ENCODE assay signal across 8 mouse cellular contexts in the genomic region with DNA sequence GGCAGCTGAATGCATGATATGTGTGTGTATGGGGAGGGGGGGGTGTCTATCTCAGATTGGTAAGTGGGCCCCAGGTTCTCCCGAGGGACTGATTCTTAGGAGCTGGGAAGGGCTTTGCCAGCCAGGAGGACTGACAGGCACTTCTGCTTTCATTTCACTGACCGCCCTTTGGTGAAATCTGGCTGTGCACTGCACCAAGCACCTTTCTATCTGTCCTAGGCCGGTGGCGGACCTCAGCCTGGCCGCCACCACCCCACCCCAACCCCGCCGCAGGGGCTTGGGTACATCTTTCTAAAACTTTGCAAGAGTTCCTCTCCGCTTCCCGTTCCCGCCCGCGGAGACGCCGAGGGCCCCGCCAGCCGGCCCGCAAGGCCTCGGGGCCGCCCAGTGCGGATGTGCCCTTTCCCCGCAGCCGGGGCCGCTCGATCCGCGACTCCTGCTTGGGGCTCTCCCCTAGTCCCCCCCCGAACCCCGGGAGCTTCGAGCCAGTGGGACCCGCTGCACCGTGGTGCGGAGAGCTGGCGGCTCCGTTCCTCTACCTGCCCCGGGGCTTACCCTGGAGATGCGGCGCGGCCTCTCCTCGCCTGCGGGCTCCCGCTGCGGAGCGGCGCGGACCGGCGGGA. TPM values are rescaled to one million over a fixed set of nuclear protein-coding genes. Genes with fewer than 3 reads are reported as not detected.
A peak's percentile ranks its signal among the peaks of the same experiment; 100 is the strongest.
DNase-seq lines count a peak whose midpoint lies in the region; ATAC-seq and TF ChIP-seq lines count a peak whose summit lies in the region.

No protein-coding gene starts in this region.

- no peaks in the 10 kb centered on the region for H3K9me3 ChIP-seq in CH12.LX (replicated peaks; ENCODE audit: low read length)
- H3K9me3 ChIP-seq in embryonic facial prominence, embryonic 14.5 days (ENCODE audit: control insufficient read depth, low read length): no peaks in the 10 kb centered on the region
- H3K9me3 ChIP-seq in heart, embryonic 15.5 days (replicated peaks): no peaks in the 10 kb centered on the region

- H3K4me2 ChIP-seq in CH12.LX (ENCODE audit: insufficient read depth, low read depth, poor library complexity, severe bottlenecking): peak overlapping the region; percentile 99
- peak overlapping the region; percentile 77 for H3K4me2 ChIP-seq in embryonic facial prominence, embryonic 14.5 days (ENCODE audit: low read depth, low read length)
- H3K4me2 ChIP-seq in heart, embryonic 15.5 days: peak overlapping the region; percentile 82

- H3K27me3 ChIP-seq in CH12.LX (replicated peaks): peaks cover 2% of the 10 kb centered on the region
- no peaks in the 10 kb centered on the region for H3K27me3 ChIP-seq in embryonic facial prominence, embryonic 14.5 days (replicated peaks; ENCODE audit: control insufficient read depth, insufficient read depth, low read length)
- H3K27me3 ChIP-seq in heart, embryonic 15.5 days: no peaks in the 10 kb centered on the region

- WGBS in embryonic facial prominence, embryonic 14.5 days: 0% methylated on average over 20 of the region's 47 CpGs
- under 1% methylated on average over 43 of the region's 47 CpGs for WGBS in heart, embryonic 15.5 days

- peak; percentile 57 for ATAC-seq in embryonic facial prominence, embryonic 14.5 days (ENCODE audit: low read depth)
- peak; percentile 57 for ATAC-seq in heart, embryonic 15.5 days (replicated peaks; ENCODE audit: insufficient number of reproducible peaks, insufficient read depth, low FRiP score, low read depth)

- TF ChIP-seq EP300 in CH12.LX (IDR thresholded peaks at IDR 0.05; ENCODE audit: low read length): peak; percentile 52; the same call in 1 of the 2 replicates

- dilution Hi-C loops in CH12.LX (cut with MboI; ENCODE audit: extremely low pct_ligation_motif_present, extremely low pct_unique_long_range_greater_than_20kb, low sequenced_read_pairs): no loop called here

- peak; percentile 71 for DNase-seq in CH12.LX (ENCODE audit: extremely low read depth)
- DNase-seq in adrenal gland, postnatal 10 days: peak; percentile 73
- peak; percentile 73 for DNase-seq in embryonic facial prominence, embryonic 14.5 days (ENCODE audit: low spot score)
- peak; percentile 69 for DNase-seq in kidney, postnatal 10 days
- peak; percentile 34 for DNase-seq in lung, postnatal 25 days (ENCODE audit: low spot score)
- DNase-seq in retina, embryonic 14.5 days (ENCODE audit: low spot score): peak; percentile 61
- peak; percentile 71 for DNase-seq in yolk sac, embryonic 10.5 days (ENCODE audit: low spot score)

- peak overlapping the region; percentile 99 for H3K9ac ChIP-seq in CH12.LX (ENCODE audit: insufficient read depth, low read depth)
- H3K9ac ChIP-seq in embryonic facial prominence, embryonic 14.5 days (ENCODE audit: low read depth, low read length): peak overlapping the region; percentile 99
- H3K9ac ChIP-seq in heart, embryonic 15.5 days: peak overlapping the region; percentile 94

- peaks cover 50% of the 10 kb centered on the region for H3K79me2 ChIP-seq in CH12.LX (replicated peaks; ENCODE audit: control insufficient read depth, extremely low read depth, insufficient read depth, poor library complexity, severe bottlenecking)

- H3K4me1 ChIP-seq in CH12.LX (ENCODE audit: control insufficient read depth in 1 of 2, insufficient read depth in 2 of 2): peaks cover 14 to 45% of the 10 kb centered on the region in 2 experiments
- peaks cover 35% of the 10 kb centered on the region for H3K4me1 ChIP-seq in embryonic facial prominence, embryonic 14.5 days (ENCODE audit: control insufficient read depth, insufficient read depth, low read length)
- H3K4me1 ChIP-seq in heart, embryonic 15.5 days (replicated peaks): peaks cover 45% of the 10 kb centered on the region

- H3K4me3 ChIP-seq in CH12.LX (replicated peaks in 1 of 3; ENCODE audit: low read depth in 2 of 3, low read length in 2 of 3, poor library complexity in 1 of 3): peak overlapping the region; percentile 74 to 93 (median 84)
- peak overlapping the region; percentile 83 for H3K4me3 ChIP-seq in embryonic facial prominence, embryonic 14.5 days (ENCODE audit: low read depth, low read length)
- H3K4me3 ChIP-seq in heart, embryonic 15.5 days: peak overlapping the region; percentile 70

- 0 out of 4 replicates have a peak, but pooled peaks of 1 of the 2 experiments have one; percentile 0 for TF ChIP-seq CTCF in CH12.LX (conservative IDR thresholded peaks at IDR 0.05 in 1 of 2, IDR thresholded peaks at IDR 0.05 in 1 of 2; ENCODE audit: low read depth in 2 of 2, low read length in 2 of 2)

- in situ Hi-C loops in CH12.LX (cut with MboI; ENCODE audit: low pct_ligation_motif_present, low pct_unique_long_range_greater_than_20kb, low sequenced_read_pairs): no loop called here

- TF ChIP-seq RAD21 in CH12.LX (IDR thresholded peaks at IDR 0.05; ENCODE audit: low read depth, low read length): no peak

- TF ChIP-seq POLR2A in CH12.LX (IDR thresholded peaks at IDR 0.05; ENCODE audit: low read depth, low read length): peak; percentile 54

- peaks cover 0 to 13% of the 10 kb centered on the region in 2 experiments for H3K36me3 ChIP-seq in CH12.LX (replicated peaks in 1 of 2; ENCODE audit: control insufficient read depth in 1 of 2, insufficient read depth in 1 of 2, low read length in 1 of 2)
- H3K36me3 ChIP-seq in embryonic facial prominence, embryonic 14.5 days (ENCODE audit: control insufficient read depth, insufficient read depth, low read length): no peaks in the 10 kb centered on the region
- no peaks in the 10 kb centered on the region for H3K36me3 ChIP-seq in heart, embryonic 15.5 days

- peak overlapping the region; percentile 60 for H3K27ac ChIP-seq in CH12.LX (ENCODE audit: insufficient read depth, low read depth)
- peak overlapping the region; percentile 94 for H3K27ac ChIP-seq in embryonic facial prominence, embryonic 14.5 days (replicated peaks; ENCODE audit: low read depth, low read length)
- peak overlapping the region; percentile 97 for H3K27ac ChIP-seq in heart, embryonic 15.5 days

TF ChIP-seq in CH12.LX, 34 proteins besides CTCF, POLR2A, EP300 and RAD21:
- TF ChIP-seq MAZ (IDR thresholded peaks at IDR 0.05; ENCODE audit: low read depth, low read length): no peak
- TF ChIP-seq USF2 (conservative IDR thresholded peaks at IDR 0.05; ENCODE audit: low read depth, low read length): no peak
- TF ChIP-seq KAT2A (IDR thresholded peaks at IDR 0.05; ENCODE audit: insufficient replicate concordance, low read length): no peak
- no peak for TF ChIP-seq ZNF384 (IDR thresholded peaks at IDR 0.05; ENCODE audit: low read depth, low read length)
- 0 out of 2 replicates have a peak, but pooled peaks have one; percentile 22 for TF ChIP-seq IRF4 (IDR thresholded peaks at IDR 0.05; ENCODE audit: low read depth, low read length)
- peak; percentile 55 for TF ChIP-seq NELFE (IDR thresholded peaks at IDR 0.05; ENCODE audit: low read depth, low read length)
- peak; percentile 30; the same call in 1 of the 2 replicates for TF ChIP-seq MEF2A (IDR thresholded peaks at IDR 0.05; ENCODE audit: borderline replicate concordance, low read depth, low read length)
- TF ChIP-seq MXI1 (IDR thresholded peaks at IDR 0.05; ENCODE audit: low read depth, low read length): peak; percentile 48; the same call in 1 of the 2 replicates
- 0 out of 2 replicates have a peak, but pooled peaks have one; percentile 29 for TF ChIP-seq MAFK (IDR thresholded peaks at IDR 0.05; ENCODE audit: insufficient replicate concordance, low read length)
- no peak for TF ChIP-seq POLR2AphosphoS2 (IDR thresholded peaks at IDR 0.05; ENCODE audit: low read depth, low read length)
- 0 out of 2 replicates have a peak, but pooled peaks have one; percentile 31 for TF ChIP-seq ZMIZ1 (IDR thresholded peaks at IDR 0.05; ENCODE audit: low read depth, low read length)

RNA-seq across cellular contexts. Expression of a gene that starts 0.7 kb away (rescaled TPM):
- total RNA-seq in CH12.LX (2012; rRNA removed): 256 and 271 TPM in 2 replicates
- 351 and 369 TPM in 2 replicates for total RNA-seq in CH12.LX (2014; rRNA removed)
- 283 and 346 TPM in 2 replicates for polyA plus RNA-seq in CH12.LX (2012; ENCODE audit: insufficient read length, low read depth)
- total RNA-seq in adrenal gland, postnatal 10 days (2021): 10 to 100 TPM; 48.3 to 58.1 TPM
- polyA plus RNA-seq in embryonic facial prominence, embryonic 14.5 days (2014; fragmentation: Nextera tagmentation; extraction: Ambion mirVana): 25.4 and 26.0 TPM in 2 replicates
- polyA plus RNA-seq in heart, embryonic 15.5 days (2015; fragmentation: Nextera tagmentation; extraction: Ambion mirVana): 17.1 and 28.4 TPM in 2 replicates

Comparison
In these comparisons a context has a peak if more than half of its experiments do, and no peak if none do; other contexts are left out.
1. Peak in every context shown above with its lines: DNase-seq, ATAC-seq, H3K4me3 ChIP-seq and H3K27ac ChIP-seq.